Mouse (Mus musculus) splenic B cell, adult 2 months (primary cell): ENCODE results near the gene Mpzl1.
A peak's percentile ranks its signal among the peaks of the same experiment; 100 is the strongest.

Experiments
- DNase-seq: peaks from one replicate; pipeline ENCODE4 v3.0.0-alpha.2; 2011; ENCODE audit warnings: low read depth, low spot score
- H3K27me3 ChIP-seq: 2 replicates; pipeline ENCODE4 v1.6.1; 2012; ENCODE audit warnings: mild to moderate bottlenecking, low read length, moderate library complexity, mixed read lengths; ENCODE audit not compliant: control insufficient read depth, poor library complexity, insufficient read depth, severe bottlenecking
- H3K36me3 ChIP-seq: 2 replicates; pipeline ENCODE4 v1.6.1; 2012; ENCODE audit warnings: mild to moderate bottlenecking, low read length, moderate library complexity, mixed read lengths; ENCODE audit not compliant: control insufficient read depth, poor library complexity, insufficient read depth, severe bottlenecking

Gene Mpzl1

DNA sequence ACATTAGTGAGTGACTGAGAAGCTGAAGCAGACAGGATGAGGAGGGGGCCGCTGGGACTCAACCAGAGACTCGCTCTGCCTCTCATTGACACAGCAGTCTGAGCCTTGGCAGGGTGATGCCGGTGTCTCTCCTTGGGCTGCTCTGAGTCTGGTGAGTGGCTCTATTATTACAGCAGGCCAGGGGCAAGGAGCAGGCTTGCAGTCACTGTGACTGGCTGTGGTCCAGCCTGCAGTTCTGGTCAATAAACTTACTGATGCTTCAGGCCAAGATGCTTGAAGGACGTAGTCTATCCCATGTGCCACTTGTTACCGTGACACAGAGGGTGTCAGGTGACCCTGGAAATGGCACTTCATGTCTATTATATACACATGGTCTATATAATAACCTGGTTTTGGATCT is 31.4 kb upstream of the Mpzl1 start:
- H3K27me3 ChIP-seq = no peaks in the 10 kb centered on the region
- no peak for DNase-seq
- peaks cover 7% of the 10 kb centered on the region for H3K36me3 ChIP-seq

DNA sequence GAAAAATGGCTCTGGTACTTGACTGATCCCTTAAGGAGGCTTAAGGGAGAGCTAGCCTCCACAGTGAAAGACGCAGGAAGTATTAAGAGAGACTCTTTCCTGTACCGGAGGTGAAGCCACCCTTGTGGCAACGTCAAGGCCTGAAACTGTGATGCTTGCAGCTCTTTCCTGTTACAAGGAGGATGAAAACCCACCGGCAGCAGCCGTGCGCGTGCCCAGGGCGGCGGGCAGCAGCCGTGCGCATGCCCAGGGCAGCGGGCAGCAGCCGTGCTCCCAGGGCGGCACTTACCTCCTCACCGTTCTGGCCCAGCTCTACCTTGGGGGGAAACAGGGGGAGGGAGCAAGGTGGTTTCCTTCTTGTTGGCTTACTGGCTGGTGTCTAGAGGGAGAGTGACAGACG is 28.9 kb upstream of the Mpzl1 start:
- peaks cover 18% of the 10 kb centered on the region for H3K36me3 ChIP-seq
- peak; percentile 58 for DNase-seq
- H3K27me3 ChIP-seq = no peaks in the 10 kb centered on the region

DNA sequence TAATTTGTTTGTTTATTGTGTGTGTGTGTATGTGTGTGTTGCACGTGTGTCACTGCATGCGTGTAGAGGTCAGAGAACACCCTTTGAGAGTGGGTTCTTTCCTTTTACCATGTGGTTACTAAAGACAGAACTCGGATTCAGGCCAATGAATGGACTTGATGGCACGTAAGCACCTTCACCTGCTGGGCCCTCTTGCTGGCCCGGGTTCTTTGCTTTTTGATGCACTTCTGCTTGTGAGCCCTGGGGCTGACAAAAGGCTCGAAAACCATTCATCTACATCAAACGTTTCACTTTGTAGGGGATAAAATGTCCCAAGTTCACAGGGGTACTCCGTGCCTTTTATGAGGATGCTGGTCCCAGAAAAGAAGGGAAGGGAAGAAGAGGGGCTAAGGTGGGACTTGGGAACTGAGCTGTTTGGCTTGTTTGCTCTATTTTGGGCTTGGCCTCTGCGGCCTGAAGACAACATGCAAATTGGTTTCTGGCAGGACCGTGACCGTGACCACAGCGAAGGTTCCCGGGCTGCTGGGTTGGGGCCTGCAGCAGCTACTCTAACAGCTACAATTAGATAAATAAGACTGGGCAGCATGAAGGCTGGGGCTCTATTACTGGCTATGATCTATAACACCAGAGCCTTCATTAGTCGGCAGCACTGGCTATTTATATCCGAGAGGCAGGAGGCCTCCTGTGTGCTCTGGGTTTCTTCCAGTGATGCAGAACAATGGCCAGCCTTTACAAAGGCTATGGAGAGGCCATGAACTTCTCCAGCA is 28.3 kb upstream of the Mpzl1 start:
- Histone ChIP-seq H3K36me3 (peaks cover 24% of the 10 kb centered on the region), H3K27me3 (no peaks in the 10 kb centered on the region)
- peak; percentile 53 for DNase-seq

DNA sequence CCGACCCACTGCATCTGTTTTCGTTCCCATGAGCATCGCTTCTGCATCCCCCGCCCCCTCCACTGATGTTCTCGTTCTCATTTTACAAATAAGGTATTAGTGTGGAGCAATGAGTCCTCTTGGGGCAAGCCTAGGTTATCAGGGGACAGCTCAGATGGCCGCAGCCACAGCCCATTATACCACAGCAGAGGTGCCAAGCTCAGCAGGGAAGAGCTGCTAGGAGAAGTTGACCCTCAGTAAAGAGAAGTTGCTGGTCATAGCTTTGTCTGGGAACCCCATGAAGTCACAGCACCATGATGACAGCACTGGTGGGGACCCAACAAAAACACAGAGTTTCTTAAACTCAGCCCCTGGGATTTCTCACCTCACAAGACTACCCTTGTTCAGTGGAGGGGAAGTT is 27.4 kb upstream of the Mpzl1 start:
- Histone ChIP-seq H3K27me3 (no peaks in the 10 kb centered on the region), H3K36me3 (peaks cover 28% of the 10 kb centered on the region)
- DNase-seq = no peak

DNA sequence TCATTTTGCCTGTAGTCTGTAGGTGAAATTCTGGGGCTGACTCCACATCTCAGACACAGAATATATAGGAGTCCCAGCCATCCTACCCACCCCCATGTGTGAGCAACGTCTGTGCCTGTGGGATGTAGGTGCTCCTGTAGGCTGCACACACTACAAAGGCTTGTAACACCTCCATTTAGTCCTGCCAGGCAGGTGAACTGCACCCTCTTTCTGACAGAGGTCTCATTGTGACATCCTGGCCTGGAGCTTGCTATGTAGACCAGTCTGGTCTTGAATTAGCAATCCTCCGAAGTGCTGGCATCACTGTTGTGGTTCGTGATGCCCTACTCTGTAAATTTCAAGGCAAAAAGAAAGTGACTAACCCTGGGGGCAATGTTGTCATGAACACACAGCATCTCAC is 26.9 kb upstream of the Mpzl1 start:
- peaks cover 28% of the 10 kb centered on the region for H3K36me3 ChIP-seq
- H3K27me3 ChIP-seq = no peaks in the 10 kb centered on the region
- no peak for DNase-seq

DNA sequence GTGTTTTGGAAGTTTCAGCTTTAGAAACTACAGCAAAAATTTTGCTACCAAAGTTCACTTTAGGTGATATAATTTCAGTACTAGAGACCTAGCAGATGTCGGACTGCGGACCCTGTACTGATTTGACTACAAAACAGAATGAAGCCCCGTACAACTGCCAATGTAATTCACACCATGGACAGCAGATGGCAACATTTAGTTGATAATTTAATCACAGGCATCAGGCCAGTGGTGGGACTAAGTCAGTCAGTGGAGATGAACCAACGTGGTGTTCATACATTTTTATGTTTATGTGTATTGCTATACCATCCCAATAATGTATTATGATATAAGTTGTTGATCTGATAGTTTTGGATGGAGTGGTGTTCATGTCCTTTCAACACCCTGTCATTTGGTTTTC is 26.4 kb upstream of the Mpzl1 start:
- Histone ChIP-seq H3K36me3 (peaks cover 28% of the 10 kb centered on the region), H3K27me3 (no peaks in the 10 kb centered on the region)
- peak; percentile 78 for DNase-seq

DNA sequence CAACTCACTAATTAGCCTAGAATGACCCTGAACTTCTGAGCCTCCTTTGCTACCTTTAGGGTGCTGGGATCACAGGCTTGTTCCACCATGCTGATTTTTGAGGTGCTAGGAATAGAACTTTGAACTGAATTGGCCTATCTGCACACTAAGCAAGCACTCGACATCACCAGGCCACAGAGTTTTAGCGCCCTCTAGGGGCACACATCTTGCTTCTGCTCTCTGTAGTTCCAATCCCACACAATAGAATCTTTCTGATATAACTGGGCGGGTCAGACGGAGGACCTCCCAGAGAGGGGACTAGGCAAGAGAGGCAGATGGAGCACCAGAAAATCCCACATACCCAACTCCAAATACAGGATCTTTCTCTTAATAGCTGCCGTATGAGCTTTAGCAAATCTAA is 24.3 kb upstream of the Mpzl1 start:
- DNase-seq = peak; percentile 81
- Histone ChIP-seq H3K36me3 (peaks cover 41% of the 10 kb centered on the region), H3K27me3 (no peaks in the 10 kb centered on the region)

DNA sequence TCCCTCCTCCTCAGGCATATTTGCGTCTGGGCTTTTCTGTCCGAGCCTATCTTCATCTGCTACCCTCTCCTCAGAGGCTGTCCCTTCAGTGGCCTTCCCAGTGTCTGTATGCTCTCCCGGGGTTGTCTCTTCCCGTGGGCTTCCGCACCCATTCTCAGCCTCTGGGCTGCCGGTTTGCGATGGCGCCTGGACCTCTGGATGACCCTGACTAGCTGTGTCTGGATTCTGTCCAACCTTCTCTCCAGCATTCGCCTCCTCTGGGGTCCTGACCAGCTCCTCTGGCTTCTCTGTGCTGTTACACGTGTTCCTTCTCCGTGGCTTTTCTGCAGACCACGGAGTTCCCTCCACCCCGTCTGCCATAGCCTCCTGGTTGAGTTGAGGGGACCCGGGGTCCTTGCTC is 21.1 kb upstream of the Mpzl1 start:
- no peak for DNase-seq
- Histone ChIP-seq H3K27me3 (no peaks in the 10 kb centered on the region), H3K36me3 (peaks cover 40% of the 10 kb centered on the region)

DNA sequence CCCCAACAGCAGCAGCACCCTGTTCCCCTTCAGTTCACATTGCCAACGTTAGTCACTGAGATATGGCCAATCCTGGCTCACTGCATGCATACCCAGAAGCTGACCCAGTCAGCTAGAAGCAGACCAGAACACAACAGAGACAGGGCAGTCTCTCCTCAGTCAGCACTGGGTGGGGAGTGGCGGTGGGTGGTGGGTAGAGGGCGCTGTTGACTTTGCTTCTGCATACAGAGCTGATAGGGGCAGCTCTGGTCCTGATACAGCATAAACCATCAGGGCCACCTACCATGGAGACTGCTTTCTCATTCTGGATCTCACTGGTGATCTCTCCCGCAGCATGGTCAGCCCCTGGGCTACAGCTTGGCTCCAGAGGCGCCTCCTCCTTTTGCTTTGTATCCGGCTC is 20.7 kb upstream of the Mpzl1 start:
- peak; percentile 56 for DNase-seq
- Histone ChIP-seq H3K36me3 (peaks cover 41% of the 10 kb centered on the region), H3K27me3 (no peaks in the 10 kb centered on the region)

DNA sequence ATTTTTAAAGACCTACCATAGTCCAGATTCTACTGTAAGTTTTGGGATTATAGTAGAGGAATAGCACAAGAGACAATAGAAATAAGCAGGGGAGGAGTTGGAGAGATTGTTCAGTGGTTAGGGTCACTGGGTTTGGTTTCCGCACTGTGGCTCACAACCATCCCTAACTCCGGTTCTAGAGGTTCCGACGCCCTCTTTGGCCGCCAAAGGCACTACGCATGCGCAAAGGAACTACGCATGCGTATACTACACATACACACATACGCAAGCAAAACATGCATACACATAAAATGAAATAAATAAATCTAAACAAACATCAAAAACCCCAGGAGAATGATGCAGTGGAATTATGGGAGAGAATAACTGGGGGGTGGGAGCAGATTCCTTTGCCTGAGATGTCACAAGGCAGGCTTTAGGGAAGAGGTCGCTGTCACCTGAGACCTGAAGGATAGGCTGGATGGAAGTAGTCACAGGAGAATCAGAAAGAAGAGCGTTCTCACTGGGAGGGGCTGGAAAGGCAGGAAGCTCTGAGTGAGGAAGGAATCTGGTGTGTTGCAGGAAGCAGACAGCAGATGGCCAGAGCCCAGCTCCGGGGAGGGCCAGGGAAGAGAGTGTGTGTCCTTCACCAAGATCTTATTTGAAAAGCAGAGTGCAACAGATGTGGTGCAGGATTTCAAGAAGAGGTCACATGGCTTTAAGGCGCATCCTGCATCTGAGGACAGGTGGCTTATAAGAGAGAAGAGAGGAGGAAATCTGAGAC is 19.0 kb upstream of the Mpzl1 start:
- H3K27me3 ChIP-seq = no peaks in the 10 kb centered on the region
- H3K36me3 ChIP-seq = peaks cover 37% of the 10 kb centered on the region
- DNase-seq = no peak

DNA sequence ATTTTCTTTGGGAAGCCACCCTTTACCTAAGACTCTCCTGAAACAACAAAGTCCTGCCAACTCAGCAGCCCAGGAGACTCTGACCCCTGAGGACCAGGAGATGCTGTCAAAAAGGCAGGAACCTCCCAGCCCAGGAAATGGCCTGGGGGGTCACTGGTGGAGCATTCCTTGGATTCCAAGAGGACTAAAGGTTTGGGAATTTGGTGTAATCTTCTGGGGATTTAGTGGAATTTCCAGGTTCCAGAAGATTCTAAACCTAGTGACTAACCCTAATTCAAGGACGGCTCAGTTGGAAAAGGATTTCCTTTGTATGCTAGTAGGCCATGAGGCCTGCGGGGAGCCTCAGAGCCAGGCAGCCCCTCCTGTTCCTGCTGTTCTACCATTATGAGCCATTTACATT is 18.2 kb upstream of the Mpzl1 start:
- H3K36me3 ChIP-seq = peaks cover 31% of the 10 kb centered on the region
- no peak for DNase-seq

DNA sequence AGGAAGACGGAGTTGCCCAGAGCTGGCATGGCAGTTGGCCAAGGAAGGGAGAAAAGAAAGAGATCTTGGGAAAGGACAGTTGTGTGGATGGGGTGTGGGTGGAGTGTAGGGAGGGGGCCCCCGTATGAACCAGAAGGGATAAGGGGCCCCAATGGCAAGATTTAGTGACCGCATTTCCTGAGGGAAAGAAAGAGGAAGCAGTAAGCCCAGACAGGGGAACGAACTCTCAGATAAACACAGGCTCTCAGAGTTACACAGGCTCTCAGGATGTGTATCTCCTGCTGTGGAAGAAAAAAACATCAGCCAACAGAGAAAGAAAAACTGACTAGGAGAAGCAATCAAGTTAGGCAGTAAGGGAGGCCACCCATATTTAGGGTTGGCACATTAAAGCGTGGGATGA is 16.8 kb upstream of the Mpzl1 start:
- Histone ChIP-seq H3K27me3 (no peaks in the 10 kb centered on the region), H3K36me3 (peaks cover 27% of the 10 kb centered on the region)
- no peak for DNase-seq

More for the DNA sequence above, 18.2 kb upstream of the Mpzl1 start:
- H3K27me3 ChIP-seq = no peaks in the 10 kb centered on the region

DNA sequence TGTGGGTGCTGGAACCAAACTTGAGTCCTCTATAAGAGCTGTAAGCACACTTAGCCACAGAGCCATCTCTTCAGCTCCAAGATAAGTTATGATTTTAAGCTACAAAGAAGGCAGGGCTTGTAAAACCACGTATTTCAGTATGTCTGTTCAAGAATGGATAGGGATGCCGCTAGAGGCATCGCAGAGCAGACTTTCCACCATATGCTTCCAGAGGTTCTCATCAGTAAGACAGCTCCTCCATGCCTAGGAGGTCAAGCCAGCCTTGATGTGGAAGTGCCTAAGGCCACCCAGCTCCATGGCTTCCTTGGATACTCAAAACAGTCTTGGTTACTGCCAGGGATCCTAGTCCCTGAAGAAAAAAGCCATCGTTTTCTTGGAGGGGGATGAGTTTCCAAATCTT is 10.8 kb upstream of the Mpzl1 start:
- peaks cover 6% of the 10 kb centered on the region; the same call in 1 of the 2 replicates for H3K36me3 ChIP-seq
- DNase-seq = no peak
- H3K27me3 ChIP-seq = no peaks in the 10 kb centered on the region

DNA sequence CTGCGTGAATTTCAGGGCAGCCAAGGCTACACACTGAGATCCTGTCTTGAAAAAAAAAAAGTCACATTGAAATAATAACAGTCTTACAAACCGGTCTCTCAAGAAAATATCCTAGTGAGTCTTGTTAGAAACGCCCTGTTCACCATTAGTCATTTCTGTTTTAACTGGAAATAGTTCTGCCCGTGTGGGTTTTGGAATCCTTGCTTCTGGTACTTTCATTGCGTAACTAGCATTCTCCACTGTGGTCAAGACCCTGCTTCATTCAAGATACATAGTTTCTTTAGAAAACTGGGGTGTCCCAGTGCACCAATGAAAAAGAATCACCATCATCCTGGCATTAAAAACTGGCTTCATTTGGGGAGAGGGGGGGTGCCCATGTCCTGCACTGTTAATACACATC is 9.4 kb upstream of the Mpzl1 start:
- DNase-seq = no peak
- Histone ChIP-seq H3K36me3 (no peaks in the 10 kb centered on the region), H3K27me3 (no peaks in the 10 kb centered on the region)

DNA sequence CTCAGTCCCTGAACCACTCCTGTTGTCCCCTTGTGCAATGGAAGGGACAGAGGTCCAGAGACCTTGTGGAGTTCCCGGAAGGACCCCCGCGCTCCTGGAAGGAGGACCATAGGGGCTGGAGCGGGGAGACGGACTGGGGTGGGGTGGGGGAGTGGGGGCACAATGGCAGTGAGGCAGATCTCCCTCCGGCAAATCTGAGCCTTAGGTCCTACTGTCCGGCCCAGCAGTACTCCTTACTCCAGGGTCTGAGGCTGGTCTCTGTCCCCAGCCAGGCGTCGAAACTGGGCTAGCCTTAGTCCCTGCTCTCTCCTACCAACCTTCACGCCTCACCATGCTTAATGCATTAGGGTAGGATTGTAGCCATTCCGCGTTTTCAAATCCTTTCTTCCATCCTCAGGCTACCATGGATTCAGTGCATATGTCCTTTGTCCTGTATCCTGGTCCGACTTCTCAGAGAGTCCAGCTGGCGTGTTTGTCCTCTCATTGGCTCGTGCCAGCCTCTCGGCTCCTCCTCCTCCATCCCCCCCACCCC is 8.5 kb upstream of the Mpzl1 start:
- no peaks in the 10 kb centered on the region for H3K27me3 ChIP-seq
- DNase-seq = peak; percentile 31
- H3K36me3 ChIP-seq = no peaks in the 10 kb centered on the region
